Mouse (Mus musculus) layer of hippocampus, postnatal 10 days (tissue): ENCODE results near the gene Smarca2. TPM values are rescaled to one million over a fixed set of nuclear protein-coding genes. Genes with fewer than 3 reads are reported as not detected.

Experiments
- DNase-seq, 2 experiments: peaks; one replicate each; pipeline ENCODE4 v3.0.0; 2021; ENCODE audit warnings: low spot score in 2 of 2
- total RNA-seq, 2 experiments: library from RNA; stranded (reverse); gene quantifications; 2 replicates each; pipeline ENCODE4 v1.2.3; 2021

Smarca2 gene
- total RNA-seq, 2 experiments from 2014 or later, result 150 to 169 TPM

GRCm38 (mm10) chr19:26772051-26772583 is 167.3 kb downstream of the Smarca2 start:
- DNase-seq, result no peak

DNA sequence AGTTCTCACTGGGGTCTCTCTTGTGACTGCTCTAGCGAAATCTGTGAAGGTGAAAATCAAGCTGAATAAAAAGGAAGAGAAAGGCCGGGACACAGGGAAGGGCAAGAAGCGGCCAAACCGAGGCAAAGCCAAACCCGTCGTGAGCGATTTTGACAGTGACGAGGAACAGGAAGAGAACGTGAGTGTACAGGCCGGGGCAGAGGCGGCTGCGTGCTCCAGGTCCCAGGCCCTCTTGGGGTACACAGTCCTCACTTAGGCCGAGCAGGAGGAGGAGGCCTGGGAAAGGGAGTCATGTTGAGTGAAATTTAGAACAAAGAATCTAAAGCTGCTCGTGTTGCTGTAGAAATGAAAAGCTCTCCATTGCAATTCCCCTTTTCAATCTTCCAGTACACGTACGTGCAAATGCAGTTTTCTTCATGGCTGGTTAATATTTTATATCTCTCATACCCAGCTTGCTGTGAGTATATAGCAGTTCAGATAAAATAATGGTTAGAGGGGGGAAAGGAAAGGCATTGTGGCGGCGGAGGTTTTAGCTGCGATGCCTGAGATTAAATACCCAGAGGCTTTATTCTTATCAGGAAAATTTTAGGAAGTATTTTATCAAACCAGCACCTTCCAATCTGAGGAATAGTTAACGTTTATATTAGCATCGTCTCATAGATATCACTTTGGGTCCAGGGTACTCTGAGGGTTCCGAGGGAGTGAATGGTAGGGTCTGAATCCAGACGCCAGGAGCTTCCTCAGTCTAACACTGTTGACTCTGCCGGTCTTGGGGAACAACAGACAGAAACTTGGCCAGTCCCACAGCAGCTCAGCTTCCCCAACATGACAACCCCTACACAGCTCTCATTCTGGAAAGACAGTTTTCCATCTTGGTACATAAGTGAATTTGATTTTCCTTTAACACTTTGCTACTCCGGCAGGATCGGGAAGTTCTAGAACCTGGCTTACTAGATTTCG is 171.5 kb downstream of the Smarca2 start:
- no peak for DNase-seq

DNA sequence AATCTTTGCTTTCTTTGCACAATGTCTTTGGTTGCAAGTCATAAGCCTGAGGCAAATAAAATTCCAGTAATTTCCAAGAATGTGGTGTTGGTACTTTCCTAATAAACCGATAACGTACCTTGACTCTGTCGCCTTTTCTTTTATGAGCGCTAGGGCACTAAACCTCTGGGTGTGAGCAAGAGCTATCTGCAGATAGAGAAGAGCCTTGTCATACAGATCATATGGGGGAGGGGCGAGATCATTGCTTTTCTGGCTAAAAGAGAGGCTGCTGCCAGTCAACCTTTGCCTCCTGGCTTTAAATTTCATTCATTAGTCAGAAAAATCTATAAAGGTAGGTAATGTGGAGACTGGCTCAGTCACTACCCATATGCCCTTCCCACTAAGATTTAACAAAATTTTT is 173.3 kb downstream of the Smarca2 start:
- DNase-seq, result no peak

DNA sequence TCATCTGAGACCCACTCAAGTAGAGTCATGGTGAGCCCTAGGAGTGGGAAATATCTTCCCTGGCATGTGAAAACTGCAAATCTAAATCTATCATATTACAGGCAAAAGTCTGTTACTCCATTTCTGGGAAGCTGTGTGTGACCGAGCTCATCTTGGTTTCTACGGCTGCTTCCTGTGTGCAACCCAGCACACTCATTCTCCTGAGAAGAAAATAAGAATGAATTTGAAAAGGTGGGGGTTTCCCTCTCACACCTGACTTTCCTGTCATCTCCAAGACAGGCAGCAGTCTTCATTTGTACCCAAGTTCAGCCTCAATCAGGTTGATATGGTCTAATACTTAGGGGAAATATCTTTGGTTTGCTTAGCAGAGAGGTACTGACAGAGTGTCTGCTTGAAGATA is 176.4 kb downstream of the Smarca2 start:
- no peak for DNase-seq

- DNase-seq, result no peak
Observed at GRCm38 (mm10) chr19:26788446-26788845, 183.6 kb downstream of the Smarca2 start.

GRCm38 (mm10) chr19:26790386-26791346 is 185.8 kb downstream of the Smarca2 start:
- DNase-seq, result no peak

DNA sequence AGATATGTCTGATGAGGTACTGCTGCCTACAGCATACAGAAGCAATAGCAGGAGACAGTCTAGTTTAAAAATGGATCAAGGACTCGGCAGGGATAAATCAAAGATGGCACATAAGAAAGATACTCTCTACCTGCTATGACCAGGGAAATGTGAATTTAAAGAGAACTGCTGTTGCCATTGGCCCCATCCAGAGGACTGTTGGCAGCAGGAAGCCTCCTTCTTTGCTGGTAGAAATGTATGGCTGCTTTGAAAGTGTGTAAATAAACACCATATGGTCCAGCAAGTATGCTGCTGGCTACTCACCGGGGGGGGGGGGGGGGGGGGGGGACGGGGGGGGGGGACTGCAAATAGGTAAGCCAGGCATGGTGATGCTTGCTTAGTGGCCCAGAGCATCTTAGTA is 189.5 kb downstream of the Smarca2 start:
- no peak for DNase-seq

- no peak for DNase-seq
Observed at GRCm38 (mm10) chr19:26796006-26796405, 191.2 kb downstream of the Smarca2 start.

DNA sequence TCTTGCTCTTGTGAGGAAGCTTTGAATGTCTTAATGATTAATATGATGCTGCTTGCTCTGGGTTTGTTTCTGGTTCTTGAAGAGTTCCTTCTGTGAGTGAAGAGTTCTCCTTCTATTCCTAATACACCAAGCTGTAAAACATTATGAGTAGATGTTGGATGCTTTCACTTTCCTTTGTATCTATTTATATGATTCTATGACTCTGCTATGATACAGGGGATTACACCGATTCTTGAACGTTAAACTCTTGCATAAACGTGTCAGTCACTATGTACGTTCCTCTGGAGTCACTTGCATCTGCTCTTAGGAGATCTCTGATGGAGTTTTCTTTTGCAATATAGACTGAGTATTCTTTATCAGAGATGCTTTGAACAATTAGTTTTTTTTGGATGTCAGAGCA is 199.6 kb downstream of the Smarca2 start:
- no peak for DNase-seq

DNA sequence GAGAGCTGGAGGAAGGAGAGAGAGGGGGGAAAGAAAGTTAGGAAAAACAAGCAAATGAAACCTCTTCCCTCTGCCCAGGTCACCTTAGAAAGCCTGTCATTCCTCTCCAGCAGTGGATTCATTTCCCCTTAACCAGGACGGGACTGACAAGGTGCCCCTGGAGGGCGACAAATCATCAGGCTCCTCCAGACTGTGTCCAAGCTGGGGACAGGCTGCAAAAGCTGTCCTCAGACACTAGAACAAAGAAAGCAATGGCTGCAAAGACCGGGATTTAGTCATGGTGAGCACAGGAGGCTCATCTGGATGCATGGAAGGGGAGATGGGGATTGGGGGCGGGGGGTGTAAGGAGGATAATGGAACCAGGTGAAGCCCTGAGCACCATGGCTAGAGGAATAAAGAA is 209.8 kb downstream of the Smarca2 start:
- no peak for DNase-seq

DNA sequence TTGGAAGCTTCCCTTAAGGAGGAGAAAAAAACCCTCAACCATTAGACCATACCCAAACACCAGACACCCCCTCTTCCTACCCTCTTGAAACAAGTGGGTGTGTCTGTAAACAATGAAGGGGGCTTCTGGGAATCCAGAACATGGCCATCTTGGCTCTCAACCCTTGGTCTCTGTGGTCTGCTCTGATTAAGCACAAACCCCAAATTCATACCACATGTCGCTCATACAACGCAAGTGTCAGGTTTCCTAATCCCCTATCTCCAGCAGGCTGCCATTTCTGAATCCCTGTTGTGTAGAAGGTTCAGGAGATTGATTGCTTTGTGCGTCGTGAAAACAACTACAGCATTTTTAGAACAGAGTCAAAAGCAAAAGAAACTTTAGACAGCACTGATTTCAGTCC is 213.1 kb downstream of the Smarca2 start:
- DNase-seq, result no peak
